ENCODE assay signal across 7 mouse cellular contexts in genomic region chr6:31664495-31664894, GRCm38 (mm10).
DNase-seq lines count a peak whose midpoint lies in the region; ATAC-seq and TF ChIP-seq lines count a peak whose summit lies in the region.

No protein-coding gene starts in this region.

- no peak for ATAC-seq in intestine, postnatal 0 days
- peak; percentile 59; the same call in 1 of the 2 replicates for ATAC-seq in midbrain, embryonic 11.5 days (ENCODE audit: low FRiP score)

- no peak for TF ChIP-seq POLR2A in small intestine, adult 2 months (IDR thresholded peaks at IDR 0.05; ENCODE audit: low read depth, low read length)

- H3K9ac ChIP-seq in intestine, postnatal 0 days (ENCODE audit: low read depth, low read length), result no peak overlapping the region
- H3K9ac ChIP-seq in midbrain, embryonic 11.5 days (ENCODE audit: low read length), result no peak overlapping the region

- DNase-seq in adrenal gland, adult 18-20 months (ENCODE audit: low spot score in 2 of 2), result peak; percentile 70 to 74
- DNase-seq in cerebellum, postnatal 14 days, result peak; percentile 92 to 93
- peak; percentile 47 for DNase-seq in gastrocnemius, adult 18-20 months (ENCODE audit: low spot score)
- peak; percentile 66 to 82 for DNase-seq in left cerebral cortex, postnatal 36 days (ENCODE audit: low spot score in 2 of 2)
- peak; percentile 96 for DNase-seq in midbrain, embryonic 11.5 days (ENCODE audit: low spot score, missing footprints)

- H3K27ac ChIP-seq in intestine, postnatal 0 days (ENCODE audit: low read depth, low read length), result no peak overlapping the region
- no peak overlapping the region for H3K27ac ChIP-seq in midbrain, embryonic 11.5 days (ENCODE audit: low read depth, low read length)
- H3K27ac ChIP-seq in small intestine, adult 2 months (ENCODE audit: insufficient read depth, low read depth, low read length), result no peak overlapping the region

- H3K9me3 ChIP-seq in intestine, postnatal 0 days (ENCODE audit: control insufficient read depth), result no peaks in the 10 kb centered on the region
- H3K9me3 ChIP-seq in midbrain, embryonic 11.5 days (ENCODE audit: control insufficient read depth, low read length), result no peaks in the 10 kb centered on the region; the same call in 1 of the 2 replicates

- no peaks in the 10 kb centered on the region for H3K36me3 ChIP-seq in intestine, postnatal 0 days (ENCODE audit: control insufficient read depth, insufficient read depth)
- H3K36me3 ChIP-seq in midbrain, embryonic 11.5 days (ENCODE audit: control insufficient read depth, insufficient read depth, low read length), result no peaks in the 10 kb centered on the region
- no peaks in the 10 kb centered on the region for H3K36me3 ChIP-seq in small intestine, adult 2 months (ENCODE audit: control insufficient read depth, insufficient read depth, low read length)

- no peaks in the 10 kb centered on the region for H3K27me3 ChIP-seq in intestine, postnatal 0 days (replicated peaks; ENCODE audit: control insufficient read depth, insufficient read depth, low read length)
- no peaks in the 10 kb centered on the region; the same call in 1 of the 2 replicates for H3K27me3 ChIP-seq in midbrain, embryonic 11.5 days (ENCODE audit: control insufficient read depth, insufficient read depth, low read length)
- no peaks in the 10 kb centered on the region for H3K27me3 ChIP-seq in small intestine, adult 2 months (ENCODE audit: control insufficient read depth, insufficient read depth, low read length)

- intact Hi-C loops in left cerebral cortex, postnatal 36 days (cut with DNase I), result loop anchor here (5.0 kb wide), 3 partner anchors 273 to 923 kb away; partner anchors contain the start of gene Plxna4

- no peak overlapping the region for H3K4me3 ChIP-seq in intestine, postnatal 0 days (ENCODE audit: low read depth, low read length)
- H3K4me3 ChIP-seq in midbrain, embryonic 11.5 days (ENCODE audit: low read depth, low read length), result no peak overlapping the region
- no peak overlapping the region for H3K4me3 ChIP-seq in small intestine, adult 2 months (ENCODE audit: low read depth, low read length)

- peak; percentile 95 for TF ChIP-seq CTCF in intestine, postnatal 0 days (IDR thresholded peaks at IDR 0.05; ENCODE audit: low read depth)
- peak; percentile 69; the same call in 1 of the 2 replicates for TF ChIP-seq CTCF in small intestine, adult 2 months (IDR thresholded peaks at IDR 0.05; ENCODE audit: extremely low read depth, insufficient read length, insufficient replicate concordance, low read depth, low read length)

- WGBS in intestine, postnatal 0 days, result 23% methylated on average over 7 of the region's 7 CpGs
- 23% methylated on average over 7 of the region's 7 CpGs for WGBS in midbrain, embryonic 11.5 days
- WGBS in small intestine, adult 2 months, result 23% methylated on average over 7 of the region's 7 CpGs

- no peak overlapping the region for H3K4me2 ChIP-seq in intestine, postnatal 0 days (replicated peaks; ENCODE audit: low read depth)
- no peak overlapping the region for H3K4me2 ChIP-seq in midbrain, embryonic 11.5 days

- H3K4me1 ChIP-seq in intestine, postnatal 0 days (replicated peaks; ENCODE audit: control insufficient read depth, insufficient read depth, low read length), result no peaks in the 10 kb centered on the region
- H3K4me1 ChIP-seq in midbrain, embryonic 11.5 days (ENCODE audit: control insufficient read depth, insufficient read depth, low read length), result no peaks in the 10 kb centered on the region
- H3K4me1 ChIP-seq in small intestine, adult 2 months (ENCODE audit: control insufficient read depth, insufficient read depth, insufficient read length, low read length), result no peaks in the 10 kb centered on the region
